Mouse (Mus musculus) embryonic facial prominence, embryonic 10.5 days (tissue): ENCODE measurements around the gene Spp1. TPM values are rescaled to one million over a fixed set of nuclear protein-coding genes. Genes with fewer than 3 reads are reported as not detected.

Experiments used
- DNase-seq: peaks from one replicate; pipeline ENCODE4 v3.0.0-alpha.2; 2017; ENCODE audit warnings: low spot score
- H3K27ac ChIP-seq: fragments of 300-500 bp; sonication (generic); replicated peaks from 2 replicates; pipeline ENCODE4 v1.5.1; 2016; ENCODE audit warnings: mild to moderate bottlenecking
- H3K27me3 ChIP-seq: fragments of 300-500 bp; sonication (generic); replicated peaks from 2 replicates; pipeline ENCODE4 v1.6.1; 2016; ENCODE audit warnings: low read depth, mild to moderate bottlenecking; ENCODE audit not compliant: poor library complexity, severe bottlenecking
- H3K36me3 ChIP-seq: fragments of 300-500 bp; sonication (generic); replicated peaks from 2 replicates; pipeline ENCODE4 v1.6.1; 2016; ENCODE audit warnings: mild to moderate bottlenecking, moderate library complexity
- H3K4me1 ChIP-seq: fragments of 300-500 bp; sonication (generic); 2 replicates; pipeline ENCODE4 v1.6.1; 2016
- H3K4me3 ChIP-seq: fragments of 300-500 bp; sonication (generic); 2 replicates; pipeline ENCODE4 v1.5.1; 2016; ENCODE audit warnings: mild to moderate bottlenecking, moderate library complexity
- H3K9me3 ChIP-seq: fragments of 300-500 bp; sonication (generic); 2 replicates; pipeline ENCODE4 v1.6.1; 2016; ENCODE audit warnings: mild to moderate bottlenecking
- WGBS: fragments of 180-500 bp; shearing (Covaris S2); methylation state at CpG from one replicate; pipeline ENCODE4 v1.1.7; 2016; 5-methylcytosine and 5-hydroxymethylcytosine counted together
- polyA plus RNA-seq: library from polyadenylated mRNA; unstranded; fragments of >200 nt; fragmentation: Nextera tagmentation; extraction: Ambion mirVana; gene quantifications from 2 replicates; pipeline ENCODE4 v1.2.1, GENCODE M21; 2016

The Spp1 gene
- polyA plus RNA-seq, 1 experiment from 2014 or later = 6.0 TPM

- Histone ChIP-seq H3K4me1 (peaks cover 35% of the 10 kb centered on the region), H3K36me3 (no peaks in the 10 kb centered on the region), H3K9me3 (no peaks in the 10 kb centered on the region), H3K4me3 (no peak overlapping the region), H3K27me3 (no peaks in the 10 kb centered on the region), H3K27ac (peak overlapping the region; percentile 70)
- WGBS = 20% methylated on average over 3 of the region's 3 CpGs
- no peak for DNase-seq
Measured at GRCm38 (mm10) chr5:104406756-104407155, 28.2 kb upstream of the Spp1 start.

GRCm38 (mm10) chr5:104407541-104408231 lies 27.2 kb upstream of the Spp1 start:
- Histone ChIP-seq H3K36me3 (no peaks in the 10 kb centered on the region), H3K27ac (peak overlapping the region; percentile 67), H3K4me3 (no peak overlapping the region), H3K27me3 (no peaks in the 10 kb centered on the region), H3K4me1 (peaks cover 27% of the 10 kb centered on the region), H3K9me3 (no peaks in the 10 kb centered on the region)
- WGBS = 57% methylated on average over 2 of the region's 2 CpGs
- DNase-seq = no peak

GRCm38 (mm10) chr5:104408549-104408948 lies 26.4 kb upstream of the Spp1 start:
- Histone ChIP-seq H3K4me1 (peaks cover 21% of the 10 kb centered on the region), H3K27ac (no peak overlapping the region)
- 97% methylated on average over 7 of the region's 7 CpGs for WGBS

GRCm38 (mm10) chr5:104415999-104416398 lies 18.9 kb upstream of the Spp1 start:
- Histone ChIP-seq H3K4me1 (peaks cover 4% of the 10 kb centered on the region; the same call in 1 of the 2 replicates), H3K27me3 (no peaks in the 10 kb centered on the region), H3K27ac (no peak overlapping the region), H3K36me3 (no peaks in the 10 kb centered on the region), H3K9me3 (no peaks in the 10 kb centered on the region), H3K4me3 (no peak overlapping the region)
- DNase-seq = no peak
- WGBS = 57% methylated on average over 2 of the region's 2 CpGs

More at GRCm38 (mm10) chr5:104408549-104408948, 26.4 kb upstream of the Spp1 start:
- no peaks in the 10 kb centered on the region for H3K9me3 ChIP-seq
- DNase-seq = no peak
- H3K27me3 ChIP-seq = no peaks in the 10 kb centered on the region
- no peaks in the 10 kb centered on the region for H3K36me3 ChIP-seq
- no peak overlapping the region for H3K4me3 ChIP-seq

- H3K27me3 ChIP-seq = no peaks in the 10 kb centered on the region
- WGBS = 74% methylated on average over 3 of the region's 3 CpGs
Measured at GRCm38 (mm10) chr5:104417028-104417427, 17.9 kb upstream of the Spp1 start.

GRCm38 (mm10) chr5:104417721-104418120 lies 17.2 kb upstream of the Spp1 start:
- H3K36me3 ChIP-seq = no peaks in the 10 kb centered on the region
- no peaks in the 10 kb centered on the region for H3K9me3 ChIP-seq
- DNase-seq = no peak
- H3K27me3 ChIP-seq = no peaks in the 10 kb centered on the region
- H3K27ac ChIP-seq = no peak overlapping the region
- peaks cover 4% of the 10 kb centered on the region; the same call in 1 of the 2 replicates for H3K4me1 ChIP-seq
- WGBS = 89% methylated on average over 1 of the region's 1 CpGs
- no peak overlapping the region for H3K4me3 ChIP-seq

More at GRCm38 (mm10) chr5:104417028-104417427, 17.9 kb upstream of the Spp1 start:
- Histone ChIP-seq H3K36me3 (no peaks in the 10 kb centered on the region), H3K9me3 (no peaks in the 10 kb centered on the region), H3K4me3 (no peak overlapping the region), H3K4me1 (peaks cover 4% of the 10 kb centered on the region; the same call in 1 of the 2 replicates), H3K27ac (no peak overlapping the region)
- no peak for DNase-seq

- Histone ChIP-seq H3K4me3 (no peak overlapping the region), H3K27me3 (no peaks in the 10 kb centered on the region), H3K9me3 (no peaks in the 10 kb centered on the region), H3K27ac (no peak overlapping the region), H3K36me3 (no peaks in the 10 kb centered on the region), H3K4me1 (0 out of 2 replicates have a peak, but pooled peaks cover 2% of the 10 kb centered on the region)
- WGBS = 79% methylated on average over 2 of the region's 2 CpGs
- no peak for DNase-seq
Measured at GRCm38 (mm10) chr5:104422039-104422438, 12.9 kb upstream of the Spp1 start.

GRCm38 (mm10) chr5:104423861-104424260 lies 11.1 kb upstream of the Spp1 start:
- Histone ChIP-seq H3K9me3 (no peaks in the 10 kb centered on the region), H3K4me3 (no peak overlapping the region), H3K27ac (no peak overlapping the region), H3K4me1 (0 out of 2 replicates have a peak, but pooled peaks cover 2% of the 10 kb centered on the region), H3K27me3 (no peaks in the 10 kb centered on the region), H3K36me3 (no peaks in the 10 kb centered on the region)
- WGBS = 88% methylated on average over 3 of the region's 3 CpGs
- DNase-seq = no peak

- Histone ChIP-seq H3K27ac (no peak overlapping the region), H3K4me1 (0 out of 2 replicates have a peak, but pooled peaks cover 2% of the 10 kb centered on the region), H3K36me3 (no peaks in the 10 kb centered on the region), H3K27me3 (no peaks in the 10 kb centered on the region), H3K4me3 (no peak overlapping the region), H3K9me3 (no peaks in the 10 kb centered on the region)
- 81% methylated on average over 8 of the region's 8 CpGs for WGBS
- DNase-seq = no peak
Measured at GRCm38 (mm10) chr5:104425949-104426348, 9.0 kb upstream of the Spp1 start.

- DNase-seq = peak; percentile 19
- 43% methylated on average over 12 of the region's 12 CpGs for WGBS
- H3K27me3 ChIP-seq = no peaks in the 10 kb centered on the region
- no peaks in the 10 kb centered on the region for H3K9me3 ChIP-seq
- H3K36me3 ChIP-seq = no peaks in the 10 kb centered on the region
- peaks cover 9% of the 10 kb centered on the region for H3K4me1 ChIP-seq
- H3K4me3 ChIP-seq = no peak overlapping the region
- 0 out of 2 replicates have a peak overlapping the region, but pooled peaks have one; percentile 7 for H3K27ac ChIP-seq
Measured at GRCm38 (mm10) chr5:104432886-104433285, 2.0 kb upstream of the Spp1 start.

GRCm38 (mm10) chr5:104433968-104434565 lies 851 bp upstream of the Spp1 start:
- no peaks in the 10 kb centered on the region for H3K9me3 ChIP-seq
- H3K4me3 ChIP-seq = no peak overlapping the region
- 33% methylated on average over 6 of the region's 6 CpGs for WGBS
- H3K36me3 ChIP-seq = no peaks in the 10 kb centered on the region
- no peak overlapping the region; the same call in 1 of the 2 replicates for H3K27ac ChIP-seq
- peak; percentile 22 for DNase-seq
- no peaks in the 10 kb centered on the region for H3K27me3 ChIP-seq
- H3K4me1 ChIP-seq = peaks cover 9% of the 10 kb centered on the region

- Histone ChIP-seq H3K9me3 (no peaks in the 10 kb centered on the region), H3K27ac (no peak overlapping the region), H3K4me1 (peaks cover 9% of the 10 kb centered on the region), H3K36me3 (no peaks in the 10 kb centered on the region), H3K27me3 (no peaks in the 10 kb centered on the region), H3K4me3 (no peak overlapping the region)
- no peak for DNase-seq
- 87% methylated on average over 7 of the region's 7 CpGs for WGBS
Measured at GRCm38 (mm10) chr5:104436406-104437076, 1.6 kb downstream of the Spp1 start.
